Mouse (Mus musculus): ENCODE results near the gene Pde7b. TPM values are rescaled to one million over a fixed set of nuclear protein-coding genes. Genes with fewer than 3 reads are reported as not detected.

Gene Pde7b
- total and polyA plus RNA-seq, 3 experiments, result not detected

- dilution Hi-C loops (cut with MboI; ENCODE audit: extremely low pct_ligation_motif_present, extremely low pct_unique_long_range_greater_than_20kb, low sequenced_read_pairs) (no loop called here), in situ Hi-C loops (cut with MboI; ENCODE audit: low pct_ligation_motif_present, low pct_unique_long_range_greater_than_20kb, low sequenced_read_pairs) (no loop called here)
- H3K79me2 ChIP-seq (replicated peaks; ENCODE audit: control insufficient read depth, extremely low read depth, insufficient read depth, poor library complexity, severe bottlenecking), result no peaks in the 10 kb centered on the region
- no peak overlapping the region for H3K9ac ChIP-seq (ENCODE audit: insufficient read depth, low read depth)
- no peaks in the 10 kb centered on the region for H3K4me1 ChIP-seq (ENCODE audit: control insufficient read depth in 1 of 2, insufficient read depth in 2 of 2)
- TF ChIP-seq GABPA (IDR thresholded peaks at IDR 0.05; ENCODE audit: insufficient replicate concordance, low read depth, low read length) (no peak), ZKSCAN1 (IDR thresholded peaks at IDR 0.05; ENCODE audit: borderline replicate concordance, low read depth, low read length) (no peak), POLR2AphosphoS2 (IDR thresholded peaks at IDR 0.05; ENCODE audit: low read depth, low read length) (no peak), CTCF (conservative IDR thresholded peaks at IDR 0.05 in 1 of 2, IDR thresholded peaks at IDR 0.05 in 1 of 2; ENCODE audit: low read depth in 2 of 2, low read length in 2 of 2) (no peak), HCFC1 (IDR thresholded peaks at IDR 0.05; ENCODE audit: low read depth, low read length) (no peak), IRF4 (IDR thresholded peaks at IDR 0.05; ENCODE audit: low read depth, low read length) (no peak), USF1 (IDR thresholded peaks at IDR 0.05; ENCODE audit: low read depth, low read length) (no peak), SIN3A (IDR thresholded peaks at IDR 0.05; ENCODE audit: low read length) (no peak), ETS1 (conservative IDR thresholded peaks at IDR 0.05; ENCODE audit: low read depth, low read length) (no peak), ZNF384 (IDR thresholded peaks at IDR 0.05; ENCODE audit: low read depth, low read length) (no peak), POLR2A (IDR thresholded peaks at IDR 0.05; ENCODE audit: low read depth, low read length) (no peak), NRF1 (IDR thresholded peaks at IDR 0.05; ENCODE audit: low read depth, low read length) (no peak), UBTF (IDR thresholded peaks at IDR 0.05; ENCODE audit: low read depth, low read length) (no peak), MYC (IDR thresholded peaks at IDR 0.05; ENCODE audit: low read depth, low read length) (no peak)
- no peak overlapping the region for H3K27ac ChIP-seq (ENCODE audit: insufficient read depth, low read depth)
- H3K27me3 ChIP-seq (replicated peaks), result no peaks in the 10 kb centered on the region
- no peaks in the 10 kb centered on the region for H3K9me3 ChIP-seq (replicated peaks; ENCODE audit: low read length)
- no peak for DNase-seq (ENCODE audit: extremely low read depth)
- no peak overlapping the region for H3K4me2 ChIP-seq (ENCODE audit: insufficient read depth, low read depth, poor library complexity, severe bottlenecking)
- H3K36me3 ChIP-seq (replicated peaks in 1 of 2; ENCODE audit: control insufficient read depth in 1 of 2, insufficient read depth in 1 of 2, low read length in 1 of 2), result no peaks in the 10 kb centered on the region
- no peak overlapping the region for H3K4me3 ChIP-seq (replicated peaks in 1 of 3; ENCODE audit: low read depth in 2 of 3, low read length in 2 of 3, poor library complexity in 1 of 3)
Observed at GRCm38 (mm10) chr10:20748938-20749337, 24.1 kb upstream of the Pde7b start.

- no peaks in the 10 kb centered on the region for H3K79me2 ChIP-seq (replicated peaks; ENCODE audit: control insufficient read depth, extremely low read depth, insufficient read depth, poor library complexity, severe bottlenecking)
- no peaks in the 10 kb centered on the region for H3K4me1 ChIP-seq (ENCODE audit: control insufficient read depth in 1 of 2, insufficient read depth in 2 of 2)
- dilution Hi-C loops (cut with MboI; ENCODE audit: extremely low pct_ligation_motif_present, extremely low pct_unique_long_range_greater_than_20kb, low sequenced_read_pairs) (no loop called here), in situ Hi-C loops (cut with MboI; ENCODE audit: low pct_ligation_motif_present, low pct_unique_long_range_greater_than_20kb, low sequenced_read_pairs) (no loop called here)
- no peak overlapping the region for H3K27ac ChIP-seq (ENCODE audit: insufficient read depth, low read depth)
- DNase-seq (ENCODE audit: extremely low read depth), result no peak
- H3K4me2 ChIP-seq (ENCODE audit: insufficient read depth, low read depth, poor library complexity, severe bottlenecking), result no peak overlapping the region
- H3K36me3 ChIP-seq (replicated peaks in 1 of 2; ENCODE audit: control insufficient read depth in 1 of 2, insufficient read depth in 1 of 2, low read length in 1 of 2), result no peaks in the 10 kb centered on the region
- H3K27me3 ChIP-seq (replicated peaks), result no peaks in the 10 kb centered on the region
- no peak overlapping the region for H3K9ac ChIP-seq (ENCODE audit: insufficient read depth, low read depth)
- no peak overlapping the region for H3K4me3 ChIP-seq (replicated peaks in 1 of 3; ENCODE audit: low read depth in 2 of 3, low read length in 2 of 3, poor library complexity in 1 of 3)
- no peak for TF ChIP-seq NRF1 (IDR thresholded peaks at IDR 0.05; ENCODE audit: low read depth, low read length)
- TF ChIP-seq JUN (IDR thresholded peaks at IDR 0.05; ENCODE audit: insufficient read depth, low read depth, low read length), result no peak
- no peak for TF ChIP-seq TBP (conservative IDR thresholded peaks at IDR 0.05; ENCODE audit: low read depth, low read length)
- no peak for TF ChIP-seq USF1 (IDR thresholded peaks at IDR 0.05; ENCODE audit: low read depth, low read length)
- TF ChIP-seq JUND (conservative IDR thresholded peaks at IDR 0.05; ENCODE audit: low read depth, low read length), result no peak
- no peak for TF ChIP-seq IRF4 (IDR thresholded peaks at IDR 0.05; ENCODE audit: low read depth, low read length)
- no peak for TF ChIP-seq NELFE (IDR thresholded peaks at IDR 0.05; ENCODE audit: low read depth, low read length)
- no peak for TF ChIP-seq PAX5 (IDR thresholded peaks at IDR 0.05; ENCODE audit: low read length)
- TF ChIP-seq ELF1 (IDR thresholded peaks at IDR 0.05; ENCODE audit: low read depth, low read length), result no peak
- no peaks in the 10 kb centered on the region for H3K9me3 ChIP-seq (replicated peaks; ENCODE audit: low read length)
Observed at GRCm38 (mm10) chr10:20747229-20747628, 22.4 kb upstream of the Pde7b start.

All from CH12.LX (cell line).